Mouse (Mus musculus) C2C12 (cell line): ENCODE measurements around the gene Kansl1l. TPM values are rescaled to one million over a fixed set of nuclear protein-coding genes. Genes with fewer than 3 reads are reported as not detected.

Experiments used
- H3K27me3 ChIP-seq: one replicate; pipeline ENCODE4 v1.6.1; 2011; ENCODE audit not compliant: control insufficient read depth, insufficient read depth, insufficient read length
- H3K36me3 ChIP-seq: one replicate; pipeline ENCODE4 v1.6.1; 2011; ENCODE audit not compliant: control insufficient read depth, insufficient read depth
- H3K4me3 ChIP-seq: one replicate; pipeline ENCODE4 v1.5.1; 2011; ENCODE audit warnings: mild to moderate bottlenecking, control low read depth; ENCODE audit not compliant: poor library complexity, insufficient read depth, severe bottlenecking
- H3K79me2 ChIP-seq: one replicate; pipeline ENCODE4 v1.6.1; 2011; ENCODE audit not compliant: control insufficient read depth, insufficient read depth
- H3K79me3 ChIP-seq: one replicate; pipeline ENCODE4 v1.6.1; 2011; ENCODE audit warnings: low read depth, control low read depth
- H3ac ChIP-seq: one replicate; pipeline ENCODE3; 2011; ENCODE audit warnings: low read depth; ENCODE audit not compliant: control insufficient read depth, insufficient read length
- CEBPB ChIP-seq: IDR thresholded peaks from one replicate; pipeline ENCODE4 v1.6.1; 2011; ENCODE audit warnings: low read depth, mild to moderate bottlenecking, control low read depth, moderate library complexity
- CTCF ChIP-seq: IDR thresholded peaks from one replicate; pipeline ENCODE4 v1.5.1; 2011; ENCODE audit not compliant: control insufficient read depth, insufficient read depth, insufficient read length
- FOSL1 ChIP-seq: IDR thresholded peaks from one replicate; pipeline ENCODE4 v1.8.0; 2011; ENCODE audit warnings: mild to moderate bottlenecking, low read length; ENCODE audit not compliant: poor library complexity, insufficient read depth, severe bottlenecking
- MAX ChIP-seq: IDR thresholded peaks from one replicate; pipeline ENCODE4 v1.6.1; 2011; ENCODE audit warnings: mild to moderate bottlenecking, control low read depth
- MYOD1 ChIP-seq: IDR thresholded peaks from one replicate; pipeline ENCODE4 v1.6.1; 2011; ENCODE audit warnings: low read depth; ENCODE audit not compliant: control insufficient read depth, insufficient read length
- MYOG ChIP-seq: IDR thresholded peaks from one replicate; pipeline ENCODE4 v1.6.1; 2011; ENCODE audit not compliant: control insufficient read depth, insufficient read length; ENCODE audit errors: extremely low read depth
- USF1 ChIP-seq: IDR thresholded peaks from one replicate; pipeline ENCODE4 v1.6.1; 2011; ENCODE audit warnings: low read depth, mild to moderate bottlenecking, control low read depth, moderate library complexity
- polyA plus RNA-seq: library from polyadenylated mRNA; unstranded; fragments of >200 nt; fragmentation: generic; extraction: Trizol; gene quantifications from one replicate; pipeline ENCODE4 v1.2.1, GENCODE M21; 2012; ENCODE audit warnings: missing spikeins

Gene Kansl1l
- polyA plus RNA-seq, 1 experiment: 1.9 TPM

GRCm38 (mm10) chr1:66671475-66671874 lies 145.9 kb downstream of the Kansl1l start:
- Histone ChIP-seq H3K27me3 (peaks cover 20% of the 10 kb centered on the region), H3K79me3 (no peaks in the 10 kb centered on the region), H3K4me3 (no peak overlapping the region), H3K79me2 (no peaks in the 10 kb centered on the region), H3K36me3 (no peaks in the 10 kb centered on the region), H3ac (no peak overlapping the region)
- TF ChIP-seq MYOD1 (no peak), CEBPB (no peak), USF1 (no peak), MAX (no peak), CTCF (no peak), FOSL1 (no peak), MYOG (no peak)

Other genes with a start within 250 kb of the Kansl1l start
- gene Rpe, start 116.7 kb downstream of the Kansl1l start, polyA plus RNA-seq: 8.2 TPM
- 96.7 TPM for gene Acadl, start 45.7 kb upstream of the Kansl1l start, polyA plus RNA-seq
- gene Myl1, start 127.8 kb upstream of the Kansl1l start, polyA plus RNA-seq: 4.9 TPM
- gene Lancl1, start 221.3 kb upstream of the Kansl1l start, polyA plus RNA-seq: 39.5 TPM